Mouse (Mus musculus) hindbrain, embryonic 15.5 days (tissue): Measurements from ENCODE around the gene Tldc2. TPM values are rescaled to one million over a fixed set of nuclear protein-coding genes. Genes with fewer than 3 reads are reported as not detected.
A peak's percentile ranks its signal among the peaks of the same experiment; 100 is the strongest.

Source experiments
- ATAC-seq: fragments of 200-750 bp; cut with Nextera tagmentation; 2 replicates; pipeline ENCODE4 v1.8.0; 2017; ENCODE audit warnings: low read depth, moderate number of reproducible peaks, moderate TSS enrichment; ENCODE audit not compliant: low FRiP score
- H3K27ac ChIP-seq: fragments of 300-500 bp; sonication (generic); replicated peaks from 2 replicates; pipeline ENCODE4 v1.5.1; 2015; ENCODE audit warnings: mild to moderate bottlenecking, inconsistent platforms
- H3K27me3 ChIP-seq: fragments of 300-500 bp; sonication (generic); 2 replicates; pipeline ENCODE4 v1.6.1; 2015; ENCODE audit warnings: control low read depth, inconsistent platforms
- H3K36me3 ChIP-seq: fragments of 300-500 bp; sonication (generic); 2 replicates; pipeline ENCODE4 v1.6.1; 2015; ENCODE audit warnings: control low read depth, inconsistent platforms
- H3K4me1 ChIP-seq: fragments of 300-500 bp; sonication (generic); replicated peaks from 2 replicates; pipeline ENCODE4 v1.6.1; 2015; ENCODE audit warnings: control low read depth, inconsistent platforms
- H3K4me2 ChIP-seq: fragments of 300-500 bp; sonication (generic); 2 replicates; pipeline ENCODE4 v1.6.1; 2015; ENCODE audit warnings: moderate library complexity, mild to moderate bottlenecking, inconsistent platforms
- H3K4me3 ChIP-seq: fragments of 300-500 bp; sonication (generic); 2 replicates; pipeline ENCODE4 v1.5.1; 2015; ENCODE audit warnings: mild to moderate bottlenecking, inconsistent platforms
- H3K9ac ChIP-seq: fragments of 300-500 bp; sonication (generic); 2 replicates; pipeline ENCODE4 v1.6.1; 2015; ENCODE audit warnings: inconsistent platforms
- H3K9me3 ChIP-seq: fragments of 300-500 bp; sonication (generic); 2 replicates; pipeline ENCODE4 v1.6.1; 2016; ENCODE audit warnings: control low read depth, inconsistent platforms
- WGBS: fragments of 180-500 bp; shearing (Covaris S2); methylation state at CpG from one replicate; pipeline ENCODE4 v1.1.7; 2015; 5-methylcytosine and 5-hydroxymethylcytosine counted together
- polyA plus RNA-seq: library from polyadenylated mRNA; unstranded; fragments of >200 nt; fragmentation: Nextera tagmentation; extraction: Ambion mirVana; gene quantifications from 2 replicates; pipeline ENCODE4 v1.2.1, GENCODE M21; 2015

Gene Tldc2
- polyA plus RNA-seq, 1 experiment from 2014 or later, result not detected

GRCm38 (mm10) chr2:157132086-157132485 is 45.2 kb downstream of the Tldc2 start:
- no peaks in the 10 kb centered on the region for H3K36me3 ChIP-seq
- ATAC-seq, result no peak
- 85% methylated on average over 1 of the region's 1 CpGs for WGBS
- H3K4me3 ChIP-seq, result no peak overlapping the region
- H3K9ac ChIP-seq, result no peak overlapping the region
- H3K27me3 ChIP-seq, result no peaks in the 10 kb centered on the region
- H3K4me1 ChIP-seq, result peaks cover 12% of the 10 kb centered on the region
- H3K27ac ChIP-seq, result no peak overlapping the region
- H3K4me2 ChIP-seq, result no peak overlapping the region
- H3K9me3 ChIP-seq, result no peaks in the 10 kb centered on the region

DNA sequence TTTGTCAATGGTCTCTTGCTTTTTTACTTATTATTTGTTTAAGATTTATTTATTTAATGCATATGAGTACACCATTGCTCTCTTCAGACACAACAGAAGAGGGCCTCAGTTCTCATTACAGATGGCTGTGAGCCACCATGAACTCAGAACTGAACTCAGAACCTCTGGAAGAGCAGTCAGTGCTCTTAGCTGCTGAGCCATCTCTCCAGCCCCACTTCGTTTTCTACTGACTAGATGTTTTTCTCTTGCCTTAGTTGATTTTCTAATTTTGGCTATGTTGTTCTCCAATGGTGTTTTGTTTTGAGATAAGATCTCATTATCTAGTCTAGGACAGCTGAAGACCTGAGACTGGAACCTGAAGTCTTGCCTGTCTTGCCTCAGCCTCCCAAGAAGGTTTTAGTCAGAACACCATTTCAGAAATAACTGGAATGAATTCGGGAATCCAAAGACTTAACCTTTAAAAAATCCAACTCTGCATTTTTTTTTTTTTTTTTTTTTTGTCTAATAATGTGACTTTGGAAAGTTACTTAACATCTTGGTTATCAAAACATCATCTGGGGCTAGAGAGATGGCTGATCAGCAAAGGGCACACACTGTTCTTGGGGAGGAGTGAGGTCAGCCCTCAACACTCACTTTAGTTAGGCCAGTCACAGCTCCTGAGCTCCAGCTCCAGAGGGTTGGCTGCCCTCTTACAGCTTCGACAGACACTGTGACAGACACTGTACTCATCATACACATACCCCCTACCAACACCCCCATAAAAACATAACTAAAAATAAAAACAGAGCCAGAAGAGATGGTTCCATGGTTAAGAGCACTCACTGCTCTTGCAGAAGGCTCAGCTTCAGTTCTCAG is 46.1 kb downstream of the Tldc2 start:
- Histone ChIP-seq H3K4me2 (no peak overlapping the region), H3K27ac (no peak overlapping the region), H3K9me3 (no peaks in the 10 kb centered on the region), H3K4me1 (peaks cover 12% of the 10 kb centered on the region), H3K4me3 (no peak overlapping the region), H3K27me3 (no peaks in the 10 kb centered on the region), H3K36me3 (no peaks in the 10 kb centered on the region), H3K9ac (no peak overlapping the region)
- WGBS, result 92% methylated on average over 3 of the region's 3 CpGs
- no peak for ATAC-seq

- peak overlapping the region; percentile 80 for H3K4me3 ChIP-seq
- H3K4me2 ChIP-seq, result peak overlapping the region; percentile 86
- peaks cover 12% of the 10 kb centered on the region for H3K4me1 ChIP-seq
- no peak for ATAC-seq
- 22% methylated on average over 11 of the region's 11 CpGs for WGBS
- H3K27ac ChIP-seq, result no peak overlapping the region
- no peaks in the 10 kb centered on the region for H3K36me3 ChIP-seq
- peak overlapping the region; percentile 59 for H3K9ac ChIP-seq
- H3K9me3 ChIP-seq, result no peaks in the 10 kb centered on the region
- H3K27me3 ChIP-seq, result no peaks in the 10 kb centered on the region
These were observed 47.1 kb downstream of the Tldc2 start for GRCm38 (mm10) chr2:157133769-157134478.

- peak overlapping the region; percentile 59 for H3K9ac ChIP-seq
- peak overlapping the region; percentile 80 for H3K4me3 ChIP-seq
- peak; percentile 70 for ATAC-seq
- peaks cover 12% of the 10 kb centered on the region for H3K4me1 ChIP-seq
- no peaks in the 10 kb centered on the region for H3K27me3 ChIP-seq
- H3K27ac ChIP-seq, result peak overlapping the region; percentile 65
- no peaks in the 10 kb centered on the region for H3K36me3 ChIP-seq
- H3K9me3 ChIP-seq, result no peaks in the 10 kb centered on the region
- WGBS, result 1% methylated on average over 25 of the region's 25 CpGs
- H3K4me2 ChIP-seq, result peak overlapping the region; percentile 86
These were observed 47.6 kb downstream of the Tldc2 start for GRCm38 (mm10) chr2:157134479-157134931.

DNA sequence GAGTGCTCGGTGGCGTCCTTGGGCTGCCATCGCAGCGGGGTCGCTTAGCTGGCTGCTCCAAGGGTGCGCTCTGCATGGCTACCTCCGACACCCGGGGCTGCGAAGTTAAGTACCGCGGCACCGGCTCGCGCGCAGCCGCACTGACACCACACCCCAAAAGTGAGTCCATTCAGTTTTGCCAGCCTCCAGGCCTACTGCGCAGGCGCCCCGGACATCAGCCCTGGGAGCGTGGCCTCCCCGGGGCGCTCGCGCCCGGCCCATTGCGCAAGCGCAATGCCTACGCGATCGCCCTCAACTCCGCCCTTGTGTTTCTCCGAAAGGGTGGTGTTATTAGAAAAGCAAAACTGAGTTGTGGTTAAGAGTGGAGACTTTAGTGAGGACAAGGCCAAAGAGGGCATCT is 48.2 kb downstream of the Tldc2 start, which contains the start of gene Samhd1:
Gene Samhd1, minus strand, starts transcription at position 252 of the 400 bp plus-strand sequence.
- Histone ChIP-seq H3K9ac (peak within 1 kb of the TSS; percentile 59), H3K36me3 (no peaks in the 10 kb centered on the region), H3K4me2 (peak within 1 kb of the TSS; percentile 86), H3K27ac (peak within 1 kb of the TSS; percentile 65), H3K4me1 (peaks cover 12% of the 10 kb centered on the region), H3K4me3 (peak within 1 kb of the TSS; percentile 80), H3K27me3 (no peaks in the 10 kb centered on the region), H3K9me3 (no peaks in the 10 kb centered on the region)
- peak; percentile 95 for ATAC-seq
- under 1% methylated on average over 32 of the region's 32 CpGs for whole genome bisulfite sequencing

GRCm38 (mm10) chr2:157135529-157136120 is 48.8 kb downstream of the Tldc2 start:
- no peak; the same call in 1 of the 2 replicates for ATAC-seq
- peak overlapping the region; percentile 80 for H3K4me3 ChIP-seq
- WGBS, result 79% methylated on average over 10 of the region's 10 CpGs
- H3K27me3 ChIP-seq, result no peaks in the 10 kb centered on the region
- no peaks in the 10 kb centered on the region for H3K9me3 ChIP-seq
- peak overlapping the region; percentile 86 for H3K4me2 ChIP-seq
- peak overlapping the region; percentile 65 for H3K27ac ChIP-seq
- H3K4me1 ChIP-seq, result peaks cover 12% of the 10 kb centered on the region
- peak overlapping the region; percentile 59 for H3K9ac ChIP-seq
- no peaks in the 10 kb centered on the region for H3K36me3 ChIP-seq

GRCm38 (mm10) chr2:157136176-157136575 is 49.3 kb downstream of the Tldc2 start:
- H3K9ac ChIP-seq, result no peak overlapping the region
- no peak overlapping the region for H3K27ac ChIP-seq
- no peak overlapping the region for H3K4me2 ChIP-seq
- WGBS, result 90% methylated on average over 4 of the region's 4 CpGs
- ATAC-seq, result no peak
- H3K36me3 ChIP-seq, result no peaks in the 10 kb centered on the region
- no peak overlapping the region for H3K4me3 ChIP-seq
- no peaks in the 10 kb centered on the region for H3K9me3 ChIP-seq
- H3K27me3 ChIP-seq, result no peaks in the 10 kb centered on the region
- H3K4me1 ChIP-seq, result peaks cover 12% of the 10 kb centered on the region

GRCm38 (mm10) chr2:157136646-157137045 is 49.8 kb downstream of the Tldc2 start:
- no peak overlapping the region for H3K4me3 ChIP-seq
- H3K27ac ChIP-seq, result no peak overlapping the region
- no peaks in the 10 kb centered on the region for H3K9me3 ChIP-seq
- no peaks in the 10 kb centered on the region for H3K27me3 ChIP-seq
- peaks cover 12% of the 10 kb centered on the region for H3K4me1 ChIP-seq
- ATAC-seq, result no peak
- no peak overlapping the region for H3K4me2 ChIP-seq
- 75% methylated on average over 2 of the region's 2 CpGs for WGBS
- H3K36me3 ChIP-seq, result no peaks in the 10 kb centered on the region
- no peak overlapping the region for H3K9ac ChIP-seq

- no peak overlapping the region for H3K4me2 ChIP-seq
- peaks cover 12% of the 10 kb centered on the region for H3K4me1 ChIP-seq
- no peak overlapping the region for H3K4me3 ChIP-seq
- H3K9me3 ChIP-seq, result no peaks in the 10 kb centered on the region
- no peaks in the 10 kb centered on the region for H3K27me3 ChIP-seq
- 93% methylated on average over 9 of the region's 9 CpGs for WGBS
- no peaks in the 10 kb centered on the region for H3K36me3 ChIP-seq
- ATAC-seq, result no peak
- H3K27ac ChIP-seq, result no peak overlapping the region
- no peak overlapping the region for H3K9ac ChIP-seq
These were observed 51.3 kb downstream of the Tldc2 start for GRCm38 (mm10) chr2:157137959-157138731.

- Histone ChIP-seq H3K9ac (no peak overlapping the region), H3K27me3 (no peaks in the 10 kb centered on the region), H3K27ac (no peak overlapping the region), H3K4me1 (peaks cover 10% of the 10 kb centered on the region), H3K4me3 (no peak overlapping the region), H3K36me3 (no peaks in the 10 kb centered on the region), H3K9me3 (no peaks in the 10 kb centered on the region), H3K4me2 (no peak overlapping the region)
- no peak for ATAC-seq
- WGBS, result 88% methylated on average over 5 of the region's 5 CpGs
These were observed 52.0 kb downstream of the Tldc2 start for GRCm38 (mm10) chr2:157138808-157139207.

DNA sequence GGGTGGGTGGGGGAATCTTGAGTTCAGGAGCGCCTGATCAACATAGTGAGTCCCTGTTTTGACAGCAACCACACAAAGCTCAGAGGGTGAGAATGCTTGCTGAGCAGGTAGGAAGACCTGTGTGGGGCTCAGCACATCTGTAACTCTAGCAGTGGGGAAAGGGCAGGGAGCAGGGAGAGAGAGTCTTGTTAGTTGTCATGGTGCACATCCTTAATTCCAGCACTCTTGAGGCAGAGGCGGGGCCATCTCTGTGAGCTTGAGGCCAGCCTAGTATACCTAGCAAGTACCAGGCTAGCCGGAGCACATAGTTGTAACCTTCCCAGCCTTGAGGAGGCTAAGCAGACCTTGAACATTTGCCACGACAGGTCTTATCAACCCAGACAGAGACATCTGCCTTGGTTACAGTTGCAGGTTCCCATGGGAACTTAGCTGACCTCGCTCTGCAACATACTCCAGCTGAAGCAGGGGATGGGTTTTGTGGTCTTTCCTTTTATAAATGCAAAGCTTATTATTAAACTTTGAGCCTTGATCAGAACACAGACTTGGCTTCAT is 52.5 kb downstream of the Tldc2 start:
- no peak for ATAC-seq
- Histone ChIP-seq H3K9ac (no peak overlapping the region), H3K4me1 (peaks cover 4% of the 10 kb centered on the region), H3K27me3 (no peaks in the 10 kb centered on the region), H3K36me3 (no peaks in the 10 kb centered on the region), H3K4me3 (no peak overlapping the region), H3K27ac (no peak overlapping the region), H3K9me3 (no peaks in the 10 kb centered on the region), H3K4me2 (no peak overlapping the region)
- 90% methylated on average over 5 of the region's 5 CpGs for WGBS
